16 mouse cellular contexts compared by ENCODE assay signal in genomic region chr17:78240161-78240560, GRCm38 (mm10).
"Had no signal": no experiment of that assay in that cellular context is flagged by ENCODE, and none has a peak within 500 bp of the region (broad histone marks: within the 10 kb centered on the region; RNA-seq: fewer than 3 reads in every experiment).

No protein-coding gene starts in this region.

- H3K4me1 ChIP-seq: stomach, embryonic 15.5 days had no signal

- H3K4me3 ChIP-seq: neural tube, embryonic 12.5 days; neural tube, embryonic 13.5 days; neural tube, embryonic 15.5 days; stomach, embryonic 15.5 days had no signal

- H3K27me3 ChIP-seq: neural tube, embryonic 12.5 days; neural tube, embryonic 13.5 days; neural tube, embryonic 15.5 days; stomach, embryonic 15.5 days had no signal

- H3K27ac ChIP-seq: neural tube, embryonic 12.5 days; neural tube, embryonic 13.5 days; neural tube, embryonic 15.5 days; stomach, embryonic 15.5 days; stomach, postnatal 0 days had no signal

- H3K9me3 ChIP-seq: neural tube, embryonic 12.5 days; neural tube, embryonic 13.5 days; neural tube, embryonic 15.5 days; stomach, embryonic 15.5 days had no signal

- DNase-seq: retina, postnatal 1 day; right cerebral cortex, adult 18-20 months; right cerebral cortex, postnatal 14 days; right cerebral cortex, postnatal 25 days; right cerebral cortex, postnatal 4 days; spleen, adult 18-20 months; thymus, adult 18-20 months; thymus, adult 2 months; thymus, postnatal 14 days; thymus, postnatal 25 days; thymus, postnatal 4 days had no signal

- H3K9ac ChIP-seq: neural tube, embryonic 12.5 days; neural tube, embryonic 13.5 days; neural tube, embryonic 15.5 days; stomach, embryonic 15.5 days had no signal

- H3K36me3 ChIP-seq: stomach, embryonic 15.5 days had no signal

- H3K4me2 ChIP-seq: neural tube, embryonic 12.5 days; neural tube, embryonic 13.5 days; neural tube, embryonic 15.5 days; stomach, embryonic 15.5 days had no signal
